Mouse (Mus musculus) layer of hippocampus, adult 8-10 months (tissue): ENCODE results near the gene Ntrk3. TPM values are rescaled to one million over a fixed set of nuclear protein-coding genes. Genes with fewer than 3 reads are reported as not detected.
A peak's percentile ranks its signal among the peaks of the same experiment; 100 is the strongest.

ENCODE experiments used
- DNase-seq, 2 experiments: peaks; one replicate each; pipeline ENCODE4 v3.0.0; 2022; ENCODE audit warnings: low spot score in 2 of 2
- total RNA-seq, 4 experiments: library from RNA; stranded (reverse); gene quantifications; 2 replicates each; pipeline ENCODE4 v1.2.4; 2022

Gene Ntrk3
- total RNA-seq, 4 experiments from 2014 or later: 175 to 215 (median 192) TPM

DNA sequence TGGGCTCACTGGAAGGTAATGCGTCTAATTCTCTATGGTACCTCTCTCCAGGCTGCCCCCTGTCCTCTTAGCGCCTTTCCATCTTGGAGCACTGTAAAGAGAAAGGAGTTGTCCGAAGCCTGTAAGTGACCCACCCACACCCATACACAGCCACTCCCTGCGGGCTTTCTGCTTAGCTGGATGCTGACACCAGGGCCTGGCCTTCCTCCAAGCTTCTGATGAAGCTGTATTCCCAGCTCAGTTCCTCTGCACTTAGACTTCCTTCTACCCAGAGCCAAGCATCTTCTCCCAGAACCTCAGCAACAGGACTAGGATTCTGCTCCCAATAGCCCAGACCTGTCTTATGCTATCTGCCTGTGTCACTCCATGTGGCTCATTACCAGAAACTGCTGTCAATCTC, 114.1 kb downstream of the Ntrk3 start:
- DNase-seq: no peak

DNA sequence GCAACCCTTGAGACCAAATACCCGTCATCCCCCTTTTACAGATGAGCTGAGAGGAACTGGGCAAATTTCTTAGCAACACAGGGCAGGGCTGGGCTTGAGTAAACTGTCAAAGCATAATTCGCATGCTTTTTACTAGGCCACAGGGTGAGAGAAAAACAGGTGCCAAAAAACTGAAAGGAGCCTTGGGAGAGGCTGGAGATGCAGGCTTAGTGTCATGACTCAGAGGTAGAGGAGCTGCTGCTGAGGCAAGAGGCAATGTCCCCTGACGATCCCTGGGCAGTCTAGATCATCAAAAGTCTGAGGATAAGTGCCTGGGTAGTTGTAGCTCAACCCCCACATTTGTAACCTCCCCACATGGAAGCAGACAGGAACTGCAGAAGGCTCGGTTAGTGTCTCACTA, 116.7 kb downstream of the Ntrk3 start:
- no peak for DNase-seq

DNA sequence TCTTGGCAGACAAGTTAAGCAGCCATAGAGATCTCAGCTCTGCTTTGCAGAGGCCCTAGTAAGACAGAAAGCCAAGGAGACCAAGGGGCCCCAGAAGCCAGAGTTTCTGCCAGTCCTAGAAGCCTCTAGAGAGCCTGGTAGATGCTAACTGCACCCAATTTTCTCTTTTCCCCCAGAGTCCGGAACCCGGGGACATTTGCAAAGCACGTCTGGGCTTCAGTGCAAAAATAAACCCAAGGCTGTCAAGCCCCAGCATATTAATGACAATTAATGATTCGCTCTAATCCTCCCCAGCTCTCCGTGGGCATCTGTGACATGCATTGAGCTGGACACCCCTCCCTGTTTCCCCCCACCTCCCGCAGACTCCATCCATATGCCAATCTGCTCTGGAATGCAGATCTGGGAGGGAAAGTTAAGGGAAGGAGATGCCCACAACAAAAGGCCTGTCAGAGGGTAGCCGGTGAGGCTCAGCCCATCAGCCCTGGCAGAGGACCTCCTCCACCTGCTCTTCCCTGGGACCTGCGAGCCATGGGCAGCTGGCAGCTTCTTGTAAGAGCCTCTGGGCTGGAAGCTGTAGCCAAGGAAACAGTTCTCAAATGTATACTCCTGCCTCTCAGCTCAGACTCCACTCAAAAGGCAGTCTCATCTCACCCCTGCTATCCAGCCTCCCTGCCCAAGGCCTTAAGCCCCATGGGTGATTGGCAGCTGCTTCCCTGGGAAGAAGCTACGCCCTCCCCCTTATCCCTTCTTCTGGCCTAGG, 117.8 kb downstream of the Ntrk3 start:
- DNase-seq: no peak

DNA sequence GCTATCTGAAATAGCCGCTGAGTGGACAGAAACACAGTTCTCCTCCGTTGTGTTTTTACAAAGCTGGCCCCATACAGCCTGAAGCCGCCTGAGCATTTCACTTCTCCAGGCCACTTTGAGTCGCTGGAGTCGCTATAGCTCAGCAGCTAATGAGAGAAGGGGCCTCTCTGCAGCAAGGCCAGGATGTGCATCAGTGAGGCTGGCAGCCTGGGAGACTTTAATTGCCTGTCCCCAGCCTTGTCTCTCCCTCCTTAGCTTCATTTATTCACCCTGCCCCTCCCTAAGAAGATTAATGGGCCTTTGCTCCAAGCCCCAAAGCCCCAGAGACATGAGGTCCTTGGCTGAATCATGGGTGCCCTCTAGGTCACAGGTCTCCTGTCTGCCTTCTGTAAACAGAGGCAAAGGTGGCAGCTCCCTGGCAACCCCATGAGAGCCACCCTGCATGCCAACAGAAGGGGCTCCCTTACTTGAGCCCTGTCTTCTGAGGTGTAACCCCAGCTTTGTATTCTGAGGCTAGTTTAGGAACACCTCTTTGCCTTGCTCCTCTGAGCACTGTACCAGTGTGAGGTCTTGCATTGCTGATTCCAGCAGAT, 132.2 kb downstream of the Ntrk3 start:
- no peak for DNase-seq

DNA sequence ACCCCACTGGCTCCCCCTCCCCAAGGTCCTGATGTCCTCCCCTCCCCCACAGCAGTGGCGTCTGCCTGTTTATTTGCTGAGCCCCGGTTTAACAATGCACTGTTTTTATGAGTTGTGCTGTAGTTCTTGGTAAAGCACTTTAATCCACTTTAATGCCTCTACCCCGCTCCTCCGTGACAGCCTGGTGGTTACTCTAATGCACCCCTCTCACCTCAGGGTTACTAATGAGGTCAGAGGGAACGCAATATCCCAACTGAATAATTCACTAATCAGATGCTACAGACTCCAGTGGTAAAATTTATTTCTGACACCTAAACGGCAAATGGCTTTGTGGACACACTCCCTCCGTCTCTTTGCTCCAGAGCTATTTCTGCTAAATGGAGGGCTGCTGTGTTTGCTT, 133.9 kb downstream of the Ntrk3 start:
- no peak for DNase-seq

DNA sequence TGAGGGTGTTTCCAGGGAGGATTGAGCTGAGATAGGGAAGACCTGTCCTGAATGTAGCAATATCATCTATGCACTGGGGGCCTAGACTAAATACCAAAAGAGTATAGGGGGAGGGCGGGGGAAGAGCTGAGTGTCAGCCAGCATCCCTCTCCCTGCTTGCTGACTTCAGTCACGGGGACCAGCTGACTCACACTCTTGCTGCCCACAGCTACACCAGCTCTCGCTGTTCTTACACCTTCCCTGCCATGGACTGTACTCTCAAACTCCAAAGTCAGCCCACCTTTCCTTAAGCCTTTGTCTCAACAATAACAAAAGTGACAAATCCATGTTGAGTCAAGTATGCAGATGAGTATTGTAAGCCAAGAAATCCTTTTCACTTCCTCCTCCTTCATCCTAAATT, 136.0 kb downstream of the Ntrk3 start:
- DNase-seq: no peak

DNA sequence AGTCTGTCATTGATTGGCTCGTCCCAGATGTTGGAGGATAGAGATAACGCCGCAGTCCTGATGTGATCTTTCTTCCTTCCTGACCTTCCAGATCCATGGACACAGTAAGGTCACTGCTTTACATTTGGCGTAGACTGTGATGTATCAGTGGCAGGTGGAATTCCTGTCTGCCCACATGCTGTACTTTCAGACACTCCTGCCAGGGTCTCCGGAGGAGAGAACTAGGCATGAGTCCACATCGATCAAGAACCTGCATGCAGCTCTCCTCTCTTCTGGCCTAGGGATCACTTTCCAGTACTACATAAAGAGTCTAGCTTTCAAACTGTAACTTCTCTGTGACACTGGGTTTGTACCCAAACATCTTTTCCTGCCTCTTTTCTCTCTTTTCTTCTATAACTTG, 136.9 kb downstream of the Ntrk3 start:
- no peak for DNase-seq

DNA sequence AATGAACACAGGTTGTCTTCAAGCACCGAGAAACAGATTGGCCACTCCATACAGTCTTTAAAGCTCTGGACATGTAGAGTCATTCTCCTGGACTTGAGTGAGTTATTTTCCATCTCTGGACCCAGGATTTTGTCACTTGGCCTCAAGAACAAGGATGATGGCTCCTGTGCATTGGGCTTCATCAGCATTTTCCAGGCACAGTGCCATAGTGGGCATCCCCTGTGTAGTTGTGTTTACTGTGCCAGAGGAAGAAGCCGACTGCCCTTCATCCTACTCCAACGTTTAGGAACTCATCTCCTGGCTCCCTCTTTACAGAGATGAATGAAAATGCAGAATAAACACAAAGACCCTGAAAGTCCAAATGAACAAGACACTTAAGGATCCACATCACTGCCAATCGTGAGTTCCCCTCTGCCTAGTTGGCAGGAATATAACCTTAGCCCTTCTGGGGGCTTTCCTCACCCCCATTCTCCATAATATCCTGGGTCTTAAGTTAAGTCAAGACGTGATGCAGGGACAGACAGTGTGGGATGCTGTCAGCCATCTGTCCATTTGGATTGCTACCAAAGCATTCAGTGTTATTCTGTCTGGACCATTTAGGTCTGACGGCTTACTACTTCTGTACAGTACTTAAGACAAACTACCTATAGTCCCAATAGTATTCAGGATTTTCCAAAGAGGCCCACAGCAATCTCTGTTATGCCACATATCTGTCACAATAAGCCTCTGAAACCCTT, 137.7 kb downstream of the Ntrk3 start:
- no peak for DNase-seq

DNA sequence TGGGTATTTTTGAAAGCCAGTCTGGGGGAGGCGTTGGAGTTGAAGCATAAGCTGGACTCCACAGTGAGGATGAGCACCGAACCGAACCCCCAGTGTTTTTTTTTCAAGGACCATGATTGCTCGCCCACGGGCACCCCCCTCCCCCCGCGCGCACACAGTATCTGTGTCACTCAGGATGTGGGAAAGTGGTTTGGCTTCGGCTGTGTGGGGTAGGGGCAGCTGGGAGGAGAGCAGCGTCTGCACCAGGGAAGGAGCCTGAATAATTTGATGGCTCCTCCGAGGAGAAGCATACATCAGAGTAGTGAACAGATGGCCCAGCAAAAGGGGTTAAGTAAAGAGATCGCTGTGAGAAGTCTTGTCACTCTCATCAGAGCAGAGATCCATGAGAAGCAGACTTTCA, 139.7 kb downstream of the Ntrk3 start:
- DNase-seq: no peak

DNA sequence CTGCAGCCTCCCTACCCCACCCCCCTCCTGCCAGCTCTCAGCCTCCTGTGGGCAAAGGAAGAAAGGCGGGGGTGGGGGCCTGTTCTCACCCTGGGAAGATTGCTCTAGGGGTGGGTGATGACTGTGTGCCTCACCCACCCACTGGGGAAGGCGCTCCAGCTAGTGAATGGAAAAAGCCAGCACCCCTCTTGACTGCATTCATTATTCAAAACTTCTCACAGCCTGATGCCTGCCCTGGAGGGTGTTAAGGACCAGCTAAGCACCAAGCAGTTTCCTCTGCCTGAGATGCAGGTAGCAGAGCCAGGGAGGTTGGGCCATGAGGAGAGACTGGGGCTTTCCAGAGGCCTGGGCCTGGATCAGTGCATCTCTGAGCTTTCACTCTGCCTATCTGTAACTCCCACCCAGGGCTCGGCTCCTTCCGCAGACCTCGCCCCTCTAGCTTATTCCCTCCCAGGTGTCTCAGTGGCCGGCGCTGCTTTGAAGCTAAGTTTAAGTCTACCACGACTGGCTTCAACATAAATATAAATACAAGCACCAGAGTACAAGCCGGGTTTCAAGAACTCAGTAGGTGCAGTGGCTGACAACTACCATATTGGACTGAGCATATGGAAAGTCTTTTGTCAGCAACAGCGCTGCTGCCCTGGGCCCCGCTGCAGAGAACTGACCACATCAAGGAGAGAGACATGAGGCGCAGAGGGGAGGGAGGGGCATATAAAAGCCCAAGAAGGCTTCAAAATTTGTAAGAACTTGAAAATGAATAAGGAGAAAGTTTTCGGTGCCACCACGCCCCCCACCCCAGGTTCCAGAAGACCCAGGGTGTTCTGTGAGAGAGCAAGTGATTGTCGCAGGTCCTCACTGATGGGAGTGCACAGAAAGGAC, 140.3 kb downstream of the Ntrk3 start:
- no peak for DNase-seq

DNA sequence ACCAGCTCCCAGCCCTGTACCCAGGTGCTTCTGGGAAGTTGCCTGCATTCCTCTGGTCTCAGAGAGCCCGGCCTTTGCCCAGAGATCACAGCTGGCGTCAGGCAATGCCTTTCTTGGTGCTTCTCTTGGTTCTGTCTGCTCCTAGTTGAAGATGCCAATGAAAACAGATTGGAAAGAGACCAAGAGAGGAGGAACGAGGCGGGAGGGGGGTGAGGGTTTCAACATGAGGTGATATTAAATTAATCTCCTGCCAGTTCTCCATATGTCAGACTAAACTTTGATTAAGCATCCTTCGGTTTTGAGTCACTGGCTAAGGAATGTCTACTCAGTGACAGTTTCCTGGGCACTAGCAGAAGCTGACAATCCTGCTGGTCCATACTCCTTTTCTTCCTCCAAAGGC, 141.3 kb downstream of the Ntrk3 start:
- DNase-seq: no peak

DNA sequence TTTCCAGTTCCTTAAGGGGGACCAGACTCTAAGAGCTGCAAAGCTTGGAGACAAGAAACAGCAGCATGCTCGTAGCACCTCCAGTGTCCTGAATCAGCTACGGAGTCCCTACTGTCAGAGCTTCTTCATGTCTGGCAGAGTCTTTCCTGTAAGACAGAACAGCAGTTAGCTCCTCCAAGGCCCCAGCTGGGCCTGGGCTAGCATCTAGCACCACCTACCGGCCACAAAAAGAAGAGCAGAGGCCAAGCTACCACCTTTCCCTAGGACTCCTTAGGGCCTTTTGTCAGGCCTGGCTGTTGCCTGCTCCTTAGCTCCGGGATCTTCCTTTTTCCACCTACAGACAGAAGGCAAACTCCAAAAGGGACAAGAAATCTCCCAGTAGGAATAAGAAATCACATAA, 141.9 kb downstream of the Ntrk3 start:
- DNase-seq: peak in 1 of 2 experiments; percentile 68

DNA sequence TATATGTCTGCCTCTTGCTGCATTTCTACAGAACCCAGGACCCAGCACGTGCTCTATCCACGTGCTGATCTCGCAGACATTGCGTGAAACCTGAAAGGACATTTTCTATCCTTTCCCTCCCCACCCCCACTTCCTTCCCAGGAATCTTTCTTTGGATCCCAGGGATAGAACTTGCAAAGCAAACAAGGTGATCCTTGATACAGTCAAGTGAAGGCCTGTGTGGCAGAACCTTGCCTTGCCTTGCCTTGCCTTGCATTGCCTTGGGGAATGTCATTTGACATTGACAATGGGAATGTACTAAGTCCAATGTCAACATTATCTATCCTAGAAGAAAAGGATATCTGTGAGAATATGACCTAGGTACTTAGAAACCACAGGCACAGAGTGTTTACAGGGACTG, 144.9 kb downstream of the Ntrk3 start:
- DNase-seq: no peak

DNA sequence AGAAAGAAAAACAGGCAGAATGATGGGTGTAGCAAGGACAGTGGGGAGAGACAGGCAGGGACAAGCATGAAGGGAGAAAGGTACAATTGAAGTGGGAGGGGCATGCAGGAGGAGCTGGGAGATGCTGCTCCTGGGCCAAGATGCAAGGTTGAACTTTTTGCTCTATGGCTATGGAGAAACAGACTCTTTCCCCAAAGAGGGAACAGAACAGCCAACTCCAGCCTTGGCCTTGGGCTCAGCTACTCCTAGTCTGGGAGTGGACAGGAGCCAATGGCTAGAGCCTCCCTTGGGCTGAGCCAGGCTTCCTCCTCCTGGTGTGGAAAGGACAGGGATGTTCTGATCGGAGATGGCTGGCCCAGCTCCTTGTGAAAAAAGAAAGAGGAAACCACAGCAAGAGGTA, 145.6 kb downstream of the Ntrk3 start:
- DNase-seq: no peak

DNA sequence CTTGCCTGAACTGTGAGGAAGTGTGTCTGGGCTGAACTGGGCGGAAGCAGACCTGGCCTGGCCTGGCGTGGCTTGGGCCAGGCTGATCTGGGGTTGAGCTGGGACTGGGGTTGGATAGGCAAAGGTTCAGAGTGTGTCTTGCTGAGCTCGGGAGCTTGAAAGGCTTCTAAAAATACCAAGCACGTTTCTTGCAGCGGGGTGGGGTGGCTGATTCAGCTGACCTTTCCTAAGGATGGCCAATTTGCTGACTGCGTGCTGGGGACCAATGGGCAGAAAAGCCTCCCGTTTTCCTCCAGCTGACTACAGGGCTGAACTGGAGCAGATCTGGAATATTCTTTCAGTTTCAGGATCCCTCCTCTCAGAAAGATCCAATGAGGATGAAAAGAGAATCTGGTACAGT, 148.0 kb downstream of the Ntrk3 start:
- no peak for DNase-seq

DNA sequence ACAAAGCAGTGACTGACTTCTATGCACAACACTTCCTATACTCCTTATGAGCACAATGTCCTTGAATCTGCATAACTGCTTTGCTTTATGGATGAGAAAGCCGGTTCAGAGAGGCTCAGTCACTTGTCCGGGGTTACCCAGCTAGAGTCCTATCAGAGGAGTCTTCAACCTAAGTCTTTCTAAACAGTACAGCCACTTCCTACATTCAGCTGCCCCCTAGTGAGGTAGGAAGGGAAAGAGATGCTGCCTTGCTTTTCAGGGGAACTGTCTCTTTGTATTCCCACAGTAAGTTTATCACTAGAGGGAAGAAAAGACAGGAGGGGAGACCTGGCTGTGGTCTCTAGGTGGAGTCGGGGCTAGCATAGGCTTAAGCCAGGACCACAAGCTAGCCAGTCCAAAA, 151.0 kb downstream of the Ntrk3 start:
- no peak for DNase-seq

DNA sequence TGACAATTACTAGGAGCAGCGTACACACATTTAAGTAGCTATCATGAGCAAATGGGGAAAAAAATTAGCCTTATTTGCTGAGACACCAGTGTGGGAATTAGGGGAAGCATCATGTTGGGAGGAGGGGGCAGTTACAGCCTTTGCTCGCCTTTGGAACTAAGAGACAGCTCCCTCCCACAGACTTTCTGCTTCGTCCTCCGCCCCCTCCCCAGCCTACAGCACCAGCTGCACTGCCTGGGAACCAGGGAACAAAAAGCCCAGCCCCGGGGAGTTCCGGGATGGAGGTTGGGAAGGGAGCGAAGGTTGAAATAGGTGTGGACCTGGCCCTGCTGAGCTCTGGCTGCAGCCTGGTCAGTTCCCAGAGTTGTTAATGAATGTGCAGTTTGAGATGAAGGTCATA, 151.9 kb downstream of the Ntrk3 start:
- peak; percentile 64 to 69 for DNase-seq

DNA sequence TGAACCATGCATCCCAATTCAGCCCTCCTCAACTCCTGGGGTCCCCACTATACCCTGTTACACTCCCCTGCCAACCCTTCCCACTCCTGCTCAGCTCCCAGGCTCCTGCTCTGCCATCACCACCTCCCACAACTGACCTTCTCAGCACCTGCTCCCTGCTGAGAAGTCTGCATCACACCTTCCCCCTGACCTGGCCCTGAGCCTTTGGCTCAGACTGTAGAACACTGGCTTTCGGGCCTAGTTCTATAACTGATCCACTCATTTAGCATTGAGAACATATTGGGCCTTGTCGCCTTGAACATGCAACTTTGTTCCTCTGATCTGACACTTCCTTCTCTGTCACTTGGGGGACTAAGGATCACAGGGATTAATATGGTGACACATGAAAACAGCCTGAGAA, 152.9 kb downstream of the Ntrk3 start:
- DNase-seq: no peak

DNA sequence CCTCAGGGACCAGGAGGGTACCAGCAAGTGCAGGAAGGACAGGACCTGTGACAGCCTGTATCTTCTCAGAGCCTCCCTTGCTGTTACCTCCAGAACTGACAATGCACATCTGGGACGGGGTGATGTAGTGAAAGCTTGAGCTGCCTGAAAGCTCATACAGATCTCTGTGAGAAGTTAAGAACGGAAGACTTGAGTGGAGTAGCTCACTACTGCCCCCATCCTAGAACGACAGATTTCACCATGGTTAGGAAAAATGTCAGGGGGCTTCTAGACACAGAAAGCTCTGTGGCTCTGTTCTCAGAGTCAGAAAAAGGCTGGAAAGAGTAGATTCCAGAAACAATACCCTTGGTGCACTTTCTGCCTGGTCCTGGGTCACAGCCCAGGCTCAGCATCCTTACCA, 153.3 kb downstream of the Ntrk3 start:
- DNase-seq: no peak

DNA sequence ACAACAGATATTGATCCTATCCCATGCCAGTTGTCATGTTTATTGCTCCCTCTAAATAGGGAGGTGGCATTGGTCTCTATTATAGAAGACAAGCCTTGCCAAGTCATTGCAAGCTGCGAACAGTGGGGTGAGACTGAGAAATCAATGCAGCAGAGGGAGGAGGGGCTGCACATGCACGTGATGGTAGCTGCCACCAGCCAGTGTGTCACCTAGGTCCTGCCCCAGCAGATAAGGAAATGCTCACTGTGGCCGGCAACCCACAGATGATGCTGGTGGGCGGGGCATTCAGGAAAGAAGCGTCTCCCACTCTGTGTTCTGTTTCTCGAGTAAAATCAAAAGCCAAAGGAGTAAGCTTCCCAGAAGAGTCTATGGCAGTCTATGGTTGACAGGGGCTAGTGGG, 154.1 kb downstream of the Ntrk3 start:
- no peak for DNase-seq

DNA sequence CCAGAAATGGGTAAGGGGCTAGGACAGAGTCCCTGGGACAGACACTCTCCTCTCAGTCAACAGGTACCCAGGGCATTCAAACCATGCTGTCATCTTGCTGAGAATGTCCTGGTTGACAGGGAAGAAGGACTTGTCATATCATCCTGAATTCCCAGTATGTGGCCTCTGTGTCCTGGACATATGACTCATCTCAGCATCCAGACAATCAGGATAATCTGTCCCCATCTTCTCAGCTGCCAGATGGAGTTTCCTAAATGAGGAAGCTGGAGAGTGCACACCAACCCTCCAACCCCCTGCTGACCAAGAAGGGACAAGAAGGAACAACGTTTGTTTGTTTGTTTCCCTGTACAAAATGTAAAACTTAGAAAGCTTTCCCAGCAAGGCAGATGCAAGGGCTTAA, 156.5 kb downstream of the Ntrk3 start:
- DNase-seq: no peak
